9 mouse cellular contexts compared by ENCODE assay signal in the genomic region with DNA sequence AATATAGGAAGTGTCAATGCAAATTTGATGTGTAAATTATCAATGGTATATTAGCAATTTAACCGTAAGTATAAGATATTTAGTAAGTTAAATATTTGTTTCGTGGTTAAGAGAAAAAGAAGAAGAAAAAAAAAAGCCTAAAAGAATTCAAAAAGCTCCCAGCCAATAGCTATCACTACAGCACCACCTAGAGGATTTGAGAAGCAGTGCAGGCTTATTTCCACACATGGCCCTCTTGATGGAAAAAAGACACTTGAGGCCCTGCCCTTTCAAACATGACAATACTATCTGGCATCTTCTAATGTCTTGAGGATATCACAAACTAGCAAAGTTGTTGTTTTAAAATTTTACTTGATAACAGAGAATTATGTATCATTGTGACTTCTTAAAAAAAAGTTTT. TPM values are rescaled to one million over a fixed set of nuclear protein-coding genes. Genes with fewer than 3 reads are reported as not detected.
DNase-seq lines count a peak whose midpoint lies in the region; ATAC-seq lines count a peak whose summit lies in the region.
"Had no signal": no experiment of that assay in that cellular context is flagged by ENCODE, and none has a peak within 500 bp of the region (broad histone marks: within the 10 kb centered on the region; RNA-seq: fewer than 3 reads in every experiment).

No protein-coding gene starts in this region.

- WGBS in hindbrain, embryonic 16.5 days, result 24% methylated on average over 2 of the region's 2 CpGs
- 39% methylated on average over 2 of the region's 2 CpGs for WGBS in hindbrain, embryonic 12.5 days
- WGBS in large intestine, adult 2 months, result 12% methylated on average over 2 of the region's 2 CpGs

- no peak overlapping the region for H3K27ac ChIP-seq in hindbrain, embryonic 16.5 days (ENCODE audit: low read depth, low read length)
- H3K27ac ChIP-seq in hindbrain, embryonic 12.5 days, result no peak overlapping the region

- H3K36me3 ChIP-seq in hindbrain, embryonic 16.5 days (ENCODE audit: control insufficient read depth, insufficient read depth, low read length), result no peaks in the 10 kb centered on the region
- no peaks in the 10 kb centered on the region for H3K36me3 ChIP-seq in hindbrain, embryonic 12.5 days

- 0 out of 2 replicates have a peak, but pooled peaks cover 2% of the 10 kb centered on the region for H3K27me3 ChIP-seq in hindbrain, embryonic 16.5 days (replicated peaks; ENCODE audit: control insufficient read depth, insufficient read depth, low read length)
- no peaks in the 10 kb centered on the region for H3K27me3 ChIP-seq in hindbrain, embryonic 12.5 days

- H3K9me3 ChIP-seq in hindbrain, embryonic 16.5 days (ENCODE audit: control insufficient read depth, low read length), result no peaks in the 10 kb centered on the region
- H3K9me3 ChIP-seq in hindbrain, embryonic 12.5 days (replicated peaks), result no peaks in the 10 kb centered on the region

- no peak for ATAC-seq in hindbrain, embryonic 16.5 days
- no peak for ATAC-seq in hindbrain, embryonic 12.5 days (ENCODE audit: low FRiP score)
- peak; percentile 75 for ATAC-seq in common myeloid progenitor, adult 5-6 weeks (replicated peaks; ENCODE audit: low read depth, poor library complexity, severe bottlenecking)

- H3K4me1 ChIP-seq in hindbrain, embryonic 16.5 days (ENCODE audit: control insufficient read depth, insufficient read depth, low read depth, low read length), result no peaks in the 10 kb centered on the region
- no peaks in the 10 kb centered on the region for H3K4me1 ChIP-seq in hindbrain, embryonic 12.5 days

- no peak overlapping the region for H3K9ac ChIP-seq in hindbrain, embryonic 16.5 days (ENCODE audit: low read depth, low read length)
- no peak overlapping the region for H3K9ac ChIP-seq in hindbrain, embryonic 12.5 days

- peak; percentile 63 for DNase-seq in CD4-positive, CD25-positive, alpha-beta regulatory T cell, adult 2 months (ENCODE audit: low read depth, low spot score)
- peak; percentile 3 for DNase-seq in large intestine, adult 2 months (ENCODE audit: low read depth, low spot score)
- DNase-seq in urinary bladder, postnatal 4 days (ENCODE audit: low spot score in 2 of 2), result no peak
- DNase-seq in layer of hippocampus, adult 9-11 months, result no peak
- DNase-seq in kidney, adult 11 months, result no peak

- no peak overlapping the region for H3K4me3 ChIP-seq in hindbrain, embryonic 16.5 days (ENCODE audit: low read length)
- H3K4me3 ChIP-seq in hindbrain, embryonic 12.5 days, result no peak overlapping the region

- H3K4me2 ChIP-seq in hindbrain, embryonic 16.5 days (ENCODE audit: low read length), result peak overlapping the region; percentile 13; the same call in 1 of the 2 replicates
- no peak overlapping the region for H3K4me2 ChIP-seq in hindbrain, embryonic 12.5 days (replicated peaks)

RNA-seq across cellular contexts. Expression of a gene that starts 20.7 kb away (rescaled TPM):
- 15.4 and 18.3 TPM in 2 replicates for polyA plus RNA-seq in hindbrain, embryonic 16.5 days (2015; fragmentation: Nextera tagmentation; extraction: Ambion mirVana)
- 18.3 and 23.5 TPM in 2 replicates for polyA plus RNA-seq in hindbrain, embryonic 12.5 days (2016; fragmentation: Nextera tagmentation; extraction: Ambion mirVana)
- not detected in 2 replicates for total RNA-seq in common myeloid progenitor, adult 5-6 weeks (2017)
- polyA plus RNA-seq in large intestine, adult 2 months (2012; rRNA removed), result 0.21 TPM in 1 of 2 replicates, not detected in the other
- total RNA-seq: adrenal gland, postnatal 36 days had no signal

Comparison
In these comparisons a context has a peak if more than half of its experiments do, and no peak if none do; other contexts are left out.
1. DNase-seq: peak in CD4-positive, CD25-positive, alpha-beta regulatory T cell, adult 2 months (single experiment) and large intestine, adult 2 months (single experiment); none in urinary bladder, postnatal 4 days (0 of 2), layer of hippocampus, adult 9-11 months (single experiment) and kidney, adult 11 months (single experiment).
2. RNA of a gene that starts 20.7 kb away (polyA plus RNA-seq): 18.3 to 23.5 TPM in hindbrain, embryonic 12.5 days and 15.4 to 18.3 TPM in hindbrain, embryonic 16.5 days; 0.21 TPM in large intestine, adult 2 months; every median in the first group is over 10 times any median in the second.